Mouse (Mus musculus): Measurements from ENCODE around the gene Dmrtc1a. TPM values are rescaled to one million over a fixed set of nuclear protein-coding genes. Genes with fewer than 3 reads are reported as not detected.
"Not testable (repeated sequence)": the region's sequence is repeated elsewhere in the genome, so short reads cannot be mapped to it uniquely, and the experiment has no call there.

The Dmrtc1a gene
- 10 to 100 TPM in 1 of 4 experiments, 1 to 10 TPM in 3; 7.8 to 10.1 (median 9.0) TPM for total RNA-seq (2022)

GRCm38 (mm10) chrX:102908587-102908986, at the start of gene Dmrtc1a, which contains the start of gene 1700011M02Rik:
Gene Dmrtc1a, minus strand, starts transcription at chrX:102908687.
Gene 1700011M02Rik, plus strand, starts transcription at chrX:102908905.
- DNase-seq (ENCODE audit: low spot score in 2 of 2): not testable (repeated sequence)

GRCm38 (mm10) chrX:102950136-102950535, 41.6 kb upstream of the Dmrtc1a start:
- peak in 1 of 2 experiments; percentile 28 for DNase-seq (ENCODE audit: low spot score in 2 of 2)

- no peak for DNase-seq (ENCODE audit: low spot score in 2 of 2)
These were observed 28.3 kb upstream of the Dmrtc1a start for GRCm38 (mm10) chrX:102936743-102937142.

GRCm38 (mm10) chrX:102934395-102934764, 25.9 kb upstream of the Dmrtc1a start:
- DNase-seq (ENCODE audit: low spot score in 2 of 2): no peak

GRCm38 (mm10) chrX:102933571-102934394, 25.3 kb upstream of the Dmrtc1a start:
- DNase-seq (ENCODE audit: low spot score in 2 of 2): peak; percentile 37 to 42

- DNase-seq (ENCODE audit: low spot score in 2 of 2): peak in 1 of 2 experiments; percentile 5
These were observed 24.6 kb upstream of the Dmrtc1a start for GRCm38 (mm10) chrX:102932992-102933570.

GRCm38 (mm10) chrX:102928072-102928471, 19.6 kb upstream of the Dmrtc1a start, which contains the start of gene 1700018G05Rik:
Gene 1700018G05Rik, plus strand, starts transcription at chrX:102928372.
- DNase-seq (ENCODE audit: low spot score in 2 of 2): not testable (repeated sequence)

- peak in 1 of 2 experiments; percentile 10 for DNase-seq (ENCODE audit: low spot score in 2 of 2)
These were observed 18.2 kb upstream of the Dmrtc1a start for GRCm38 (mm10) chrX:102926707-102927106.

- not testable (repeated sequence) for DNase-seq (ENCODE audit: low spot score in 2 of 2)
These were observed 6.3 kb upstream of the Dmrtc1a start for GRCm38 (mm10) chrX:102914823-102915222.

GRCm38 (mm10) chrX:102867871-102868270, 40.6 kb downstream of the Dmrtc1a start, which contains the start of gene 1700031F05Rik:
Gene 1700031F05Rik, minus strand, starts transcription at chrX:102867971.
- DNase-seq (ENCODE audit: low spot score in 2 of 2): no peak

- DNase-seq (ENCODE audit: low spot score in 2 of 2): not testable (repeated sequence)
These were observed 54.0 kb downstream of the Dmrtc1a start, which contains the start of gene Dmrtc1c2 for GRCm38 (mm10) chrX:102854516-102854915. Gene Dmrtc1c2, minus strand, starts transcription at chrX:102854616.

Other genes starting within 250 kb of the Dmrtc1a start
- not detected for gene Gm3880, start 221.7 kb downstream of the Dmrtc1a start, total RNA-seq (2022)
- gene Gm9112, start 201.1 kb downstream of the Dmrtc1a start, total RNA-seq (2022): not detected
- gene Dmrtc1b, start 200.8 kb downstream of the Dmrtc1a start, total RNA-seq (2022): not detected
- not detected for gene Dmrtc1c1, start 105.7 kb downstream of the Dmrtc1a start, total RNA-seq (2022)
- gene Dmrtc1c2, start 54.1 kb downstream of the Dmrtc1a start, total RNA-seq (2022): not detected
- not detected for gene 1700031F05Rik, start 40.7 kb downstream of the Dmrtc1a start, total RNA-seq (2022)
- gene 1700011M02Rik, start 218 bp upstream of the Dmrtc1a start, total RNA-seq (2022): not detected
- not detected for gene 1700018G05Rik, start 19.7 kb upstream of the Dmrtc1a start, total RNA-seq (2022)